ENCODE assay signal across 8 mouse cellular contexts in the genomic region with DNA sequence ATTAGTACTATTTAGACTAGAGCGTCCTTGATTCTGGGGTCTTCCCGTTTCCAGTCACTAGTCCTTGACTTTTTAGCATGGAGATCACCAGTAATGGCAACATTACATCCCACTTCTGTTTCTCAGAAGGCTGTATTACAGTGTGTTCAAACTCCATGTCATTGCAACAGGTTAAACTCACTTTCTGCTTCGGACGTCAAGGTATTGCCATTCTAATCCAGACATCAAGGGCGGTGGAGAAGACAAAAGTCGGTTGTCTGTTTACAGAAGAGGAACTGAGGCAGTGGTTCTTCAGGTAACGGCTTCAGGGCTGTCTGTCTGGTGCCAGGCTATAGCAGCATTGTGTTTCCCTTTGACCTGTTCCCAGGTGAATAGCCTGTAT. TPM values are rescaled to one million over a fixed set of nuclear protein-coding genes. Genes with fewer than 3 reads are reported as not detected.
DNase-seq lines count a peak whose midpoint lies in the region; ATAC-seq and TF ChIP-seq lines count a peak whose summit lies in the region.

No protein-coding gene starts in this region.

- H3K9ac ChIP-seq in liver, adult 2 months (ENCODE audit: low read depth, low read length): peak overlapping the region; percentile 82; the same call in 1 of the 2 replicates
- H3K9ac ChIP-seq in embryonic facial prominence, embryonic 14.5 days (ENCODE audit: low read depth, low read length): peak overlapping the region; percentile 90
- peak overlapping the region; percentile 84 for H3K9ac ChIP-seq in neural tube, embryonic 13.5 days

- H3K4me1 ChIP-seq in liver, adult 2 months (ENCODE audit: control insufficient read depth, insufficient read depth, low read length): peaks cover 36% of the 10 kb centered on the region
- H3K4me1 ChIP-seq in embryonic facial prominence, embryonic 14.5 days (ENCODE audit: control insufficient read depth, insufficient read depth, low read length): peaks cover 40% of the 10 kb centered on the region
- H3K4me1 ChIP-seq in limb, embryonic 10.5 days: peaks cover 44% of the 10 kb centered on the region
- H3K4me1 ChIP-seq in neural tube, embryonic 13.5 days (replicated peaks): peaks cover 35% of the 10 kb centered on the region

- peak overlapping the region; percentile 74 for H3K4me2 ChIP-seq in embryonic facial prominence, embryonic 14.5 days (ENCODE audit: low read depth, low read length)
- H3K4me2 ChIP-seq in neural tube, embryonic 13.5 days: peak overlapping the region; percentile 85

- no peaks in the 10 kb centered on the region for H3K27me3 ChIP-seq in liver, adult 2 months (ENCODE audit: control insufficient read depth, insufficient read depth, low read length)
- H3K27me3 ChIP-seq in embryonic facial prominence, embryonic 14.5 days (replicated peaks; ENCODE audit: control insufficient read depth, insufficient read depth, low read length): no peaks in the 10 kb centered on the region
- H3K27me3 ChIP-seq in limb, embryonic 10.5 days (ENCODE audit: low read depth, poor library complexity, severe bottlenecking): no peaks in the 10 kb centered on the region
- H3K27me3 ChIP-seq in neural tube, embryonic 13.5 days: no peaks in the 10 kb centered on the region

- peaks cover 63% of the 10 kb centered on the region for H3K79me2 ChIP-seq in liver, adult 2 months (ENCODE audit: control insufficient read depth, insufficient read depth, low read length)

- no peak for TF ChIP-seq CTCF in liver, adult 2 months (IDR thresholded peaks at IDR 0.05; ENCODE audit: low read depth, low read length)

- peak overlapping the region; percentile 82 for H3K27ac ChIP-seq in liver, adult 2 months (replicated peaks; ENCODE audit: insufficient read depth, low read depth, low read length)
- H3K27ac ChIP-seq in embryonic facial prominence, embryonic 14.5 days (replicated peaks; ENCODE audit: low read depth, low read length): peak overlapping the region; percentile 92; the same call in 1 of the 2 replicates
- peak overlapping the region; percentile 97; the same call in 1 of the 2 replicates for H3K27ac ChIP-seq in limb, embryonic 10.5 days
- no peak overlapping the region for H3K27ac ChIP-seq in neural tube, embryonic 13.5 days (replicated peaks)

- WGBS in liver, adult 2 months: 16% methylated on average over 7 of the region's 7 CpGs
- WGBS in embryonic facial prominence, embryonic 14.5 days: 66% methylated on average over 7 of the region's 7 CpGs
- WGBS in limb, embryonic 10.5 days: 66% methylated on average over 7 of the region's 7 CpGs
- 69% methylated on average over 7 of the region's 7 CpGs for WGBS in neural tube, embryonic 13.5 days

- no peak for TF ChIP-seq POLR2A in liver, adult 2 months (IDR thresholded peaks at IDR 0.05; ENCODE audit: extremely low read depth, insufficient read depth, low read length)

- H3K4me3 ChIP-seq in liver, adult 2 months (ENCODE audit: insufficient read depth, low read depth, low read length): peak overlapping the region; percentile 22
- peak overlapping the region; percentile 75 for H3K4me3 ChIP-seq in embryonic facial prominence, embryonic 14.5 days (ENCODE audit: low read depth, low read length)
- peak overlapping the region; percentile 81 for H3K4me3 ChIP-seq in limb, embryonic 10.5 days
- H3K4me3 ChIP-seq in neural tube, embryonic 13.5 days: peak overlapping the region; percentile 55

- H3K9me3 ChIP-seq in embryonic facial prominence, embryonic 14.5 days (ENCODE audit: control insufficient read depth, low read length): no peaks in the 10 kb centered on the region
- H3K9me3 ChIP-seq in limb, embryonic 10.5 days (replicated peaks): no peaks in the 10 kb centered on the region
- no peaks in the 10 kb centered on the region for H3K9me3 ChIP-seq in neural tube, embryonic 13.5 days

- H3K36me3 ChIP-seq in liver, adult 2 months (ENCODE audit: control insufficient read depth, insufficient read depth, low read length): peaks cover 14% of the 10 kb centered on the region
- peaks cover 37% of the 10 kb centered on the region for H3K36me3 ChIP-seq in embryonic facial prominence, embryonic 14.5 days (ENCODE audit: control insufficient read depth, insufficient read depth, low read length)
- peaks cover 40% of the 10 kb centered on the region for H3K36me3 ChIP-seq in limb, embryonic 10.5 days
- peaks cover 13% of the 10 kb centered on the region; the same call in 1 of the 2 replicates for H3K36me3 ChIP-seq in neural tube, embryonic 13.5 days

- DNase-seq in liver, adult 2 months (ENCODE audit: extremely low read depth, low read depth, low spot score): no peak
- DNase-seq in liver: no peak
- DNase-seq in embryonic facial prominence, embryonic 14.5 days (ENCODE audit: low spot score): no peak
- DNase-seq in limb, embryonic 10.5 days (ENCODE audit: low spot score): no peak
- no peak for DNase-seq in embryo, embryonic 11 days
- no peak for DNase-seq in urinary bladder, postnatal 36 days (ENCODE audit: low spot score in 2 of 2)
- no peak for DNase-seq in urinary bladder, postnatal 25 days (ENCODE audit: low spot score)

- ATAC-seq in embryonic facial prominence, embryonic 14.5 days (ENCODE audit: low read depth): no peak
- ATAC-seq in neural tube, embryonic 13.5 days (ENCODE audit: low read depth): no peak

RNA-seq across cellular contexts. Expression of a gene that starts 7.4 kb away (rescaled TPM):
- total RNA-seq in liver, adult 2 months (2014; rRNA removed): 44.7 and 60.8 TPM in 2 replicates
- polyA plus RNA-seq in liver, adult 2 months (2012; rRNA removed): 134 and 145 TPM in 2 replicates
- 66.0 and 67.3 TPM in 2 replicates for polyA plus RNA-seq in embryonic facial prominence, embryonic 14.5 days (2014; fragmentation: Nextera tagmentation; extraction: Ambion mirVana)
- 40.0 and 46.0 TPM in 2 replicates for polyA plus RNA-seq in limb, embryonic 10.5 days (2016; fragmentation: Nextera tagmentation; extraction: Ambion mirVana)
- polyA plus RNA-seq in neural tube, embryonic 13.5 days (2015; fragmentation: Nextera tagmentation; extraction: Ambion mirVana): 28.8 and 32.4 TPM in 2 replicates

RNA-seq across cellular contexts. Expression of a gene that starts 26.7 kb away (rescaled TPM):
- total RNA-seq in liver, adult 2 months (2014; rRNA removed): 0.09 and 0.27 TPM in 2 replicates
- 0.47 and 0.55 TPM in 2 replicates for polyA plus RNA-seq in liver, adult 2 months (2012; rRNA removed)
- polyA plus RNA-seq in embryonic facial prominence, embryonic 14.5 days (2014; fragmentation: Nextera tagmentation; extraction: Ambion mirVana): 0.10 TPM in 1 of 2 replicates, not detected in the other
- polyA plus RNA-seq in limb, embryonic 10.5 days (2016; fragmentation: Nextera tagmentation; extraction: Ambion mirVana): not detected in 2 replicates
- polyA plus RNA-seq in neural tube, embryonic 13.5 days (2015; fragmentation: Nextera tagmentation; extraction: Ambion mirVana): not detected in 2 replicates

RNA-seq across cellular contexts. Expression of a gene that starts 33.7 kb away (rescaled TPM):
- total RNA-seq in liver, adult 2 months (2014; rRNA removed): not detected in 2 replicates
- polyA plus RNA-seq in liver, adult 2 months (2012; rRNA removed): 0.09 and 0.26 TPM in 2 replicates
- 0.07 TPM in 1 of 2 replicates, not detected in the other for polyA plus RNA-seq in embryonic facial prominence, embryonic 14.5 days (2014; fragmentation: Nextera tagmentation; extraction: Ambion mirVana)
- polyA plus RNA-seq in limb, embryonic 10.5 days (2016; fragmentation: Nextera tagmentation; extraction: Ambion mirVana): not detected in 2 replicates
- not detected in 2 replicates for polyA plus RNA-seq in neural tube, embryonic 13.5 days (2015; fragmentation: Nextera tagmentation; extraction: Ambion mirVana)

RNA-seq across cellular contexts. Expression of a gene that starts 48.3 kb away (rescaled TPM):
- 18.3 and 18.8 TPM in 2 replicates for total RNA-seq in liver, adult 2 months (2014; rRNA removed)
- 0.71 and 1.4 TPM in 2 replicates for polyA plus RNA-seq in liver, adult 2 months (2012; rRNA removed)
- polyA plus RNA-seq in embryonic facial prominence, embryonic 14.5 days (2014; fragmentation: Nextera tagmentation; extraction: Ambion mirVana): 40.4 and 42.0 TPM in 2 replicates
- polyA plus RNA-seq in limb, embryonic 10.5 days (2016; fragmentation: Nextera tagmentation; extraction: Ambion mirVana): 34.6 and 48.3 TPM in 2 replicates
- polyA plus RNA-seq in neural tube, embryonic 13.5 days (2015; fragmentation: Nextera tagmentation; extraction: Ambion mirVana): 44.5 and 50.0 TPM in 2 replicates

RNA-seq across cellular contexts. Expression of a gene that starts 53.2 kb away (rescaled TPM):
- total RNA-seq in liver, adult 2 months (2014; rRNA removed): not detected in 2 replicates
- not detected in 2 replicates for polyA plus RNA-seq in liver, adult 2 months (2012; rRNA removed)
- not detected in 2 replicates for polyA plus RNA-seq in embryonic facial prominence, embryonic 14.5 days (2014; fragmentation: Nextera tagmentation; extraction: Ambion mirVana)
- not detected in 2 replicates for polyA plus RNA-seq in limb, embryonic 10.5 days (2016; fragmentation: Nextera tagmentation; extraction: Ambion mirVana)
- polyA plus RNA-seq in neural tube, embryonic 13.5 days (2015; fragmentation: Nextera tagmentation; extraction: Ambion mirVana): not detected in 2 replicates

Comparison
In these comparisons a context has a peak if more than half of its experiments do, and no peak if none do; other contexts are left out.
1. H3K4me3 ChIP-seq: peak in every context shown above with its lines; median percentile 81 in limb, embryonic 10.5 days; 75 in embryonic facial prominence, embryonic 14.5 days; 55 in neural tube, embryonic 13.5 days; 22 in liver, adult 2 months.